Mouse (Mus musculus) limb, embryonic 10.5 days (tissue): ENCODE data around the gene Dnmt3c. TPM values are rescaled to one million over a fixed set of nuclear protein-coding genes. Genes with fewer than 3 reads are reported as not detected.
A peak's percentile ranks its signal among the peaks of the same experiment; 100 is the strongest.
"Not testable (repeated sequence)": the region's sequence is repeated elsewhere in the genome, so short reads cannot be mapped to it uniquely, and the experiment has no call there.

ENCODE experiments used
- DNase-seq: peaks from one replicate; pipeline ENCODE4 v3.0.0-alpha.2; 2017; ENCODE audit warnings: low spot score
- H3K27ac ChIP-seq: fragments of 300-500 bp; sonication (generic); 2 replicates; pipeline ENCODE4 v1.5.1; 2016; ENCODE audit warnings: mild to moderate bottlenecking
- H3K27me3 ChIP-seq: fragments of 300-500 bp; sonication (generic); 2 replicates; pipeline ENCODE4 v1.6.1; 2016; ENCODE audit warnings: low read depth, mild to moderate bottlenecking; ENCODE audit not compliant: poor library complexity, severe bottlenecking
- H3K36me3 ChIP-seq: fragments of 300-500 bp; sonication (generic); 2 replicates; pipeline ENCODE4 v1.6.1; 2016; ENCODE audit warnings: mild to moderate bottlenecking, moderate library complexity
- H3K4me1 ChIP-seq: fragments of 300-500 bp; sonication (generic); 2 replicates; pipeline ENCODE4 v1.6.1; 2016
- H3K4me3 ChIP-seq: fragments of 300-500 bp; sonication (generic); 2 replicates; pipeline ENCODE4 v1.5.1; 2016; ENCODE audit warnings: mild to moderate bottlenecking, moderate library complexity
- H3K9me3 ChIP-seq: fragments of 300-500 bp; sonication (generic); replicated peaks from 2 replicates; pipeline ENCODE4 v1.6.1; 2016; ENCODE audit warnings: mild to moderate bottlenecking
- WGBS: fragments of 180-500 bp; shearing (Covaris S2); methylation state at CpG from one replicate; pipeline ENCODE4 v1.1.7; 2016; 5-methylcytosine and 5-hydroxymethylcytosine counted together
- polyA plus RNA-seq: library from polyadenylated mRNA; unstranded; fragments of >200 nt; fragmentation: Nextera tagmentation; extraction: Ambion mirVana; gene quantifications from 2 replicates; pipeline ENCODE4 v1.2.1, GENCODE M21; 2016

Dnmt3c gene
- polyA plus RNA-seq, 1 experiment from 2014 or later, result not detected

DNA sequence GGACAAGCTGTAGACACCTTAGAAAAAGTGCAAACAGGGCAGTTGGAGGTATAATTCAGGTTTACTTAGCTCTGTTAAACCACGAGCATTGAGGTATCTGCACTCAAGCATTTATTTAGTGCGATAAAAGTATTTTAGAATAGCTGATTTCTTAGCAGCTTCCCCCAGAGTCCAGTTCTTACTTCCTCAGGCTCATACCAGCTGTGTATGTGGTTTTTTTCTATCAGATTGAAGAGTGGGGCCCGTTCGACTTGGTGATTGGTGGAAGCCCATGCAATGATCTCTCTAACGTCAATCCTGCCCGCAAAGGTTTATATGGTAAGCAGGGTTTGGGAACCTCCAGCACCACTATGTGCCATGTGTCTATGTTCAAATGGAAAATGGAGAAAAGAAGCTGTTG lies 19.5 kb upstream of the Dnmt3c start:
- Histone ChIP-seq H3K9me3 (no peaks in the 10 kb centered on the region), H3K4me3 (no peak overlapping the region), H3K4me1 (no peaks in the 10 kb centered on the region), H3K36me3 (peaks cover 84% of the 10 kb centered on the region), H3K27me3 (no peaks in the 10 kb centered on the region), H3K27ac (no peak overlapping the region)
- no peak for DNase-seq
- 94% methylated on average over 6 of the region's 6 CpGs for WGBS

DNA sequence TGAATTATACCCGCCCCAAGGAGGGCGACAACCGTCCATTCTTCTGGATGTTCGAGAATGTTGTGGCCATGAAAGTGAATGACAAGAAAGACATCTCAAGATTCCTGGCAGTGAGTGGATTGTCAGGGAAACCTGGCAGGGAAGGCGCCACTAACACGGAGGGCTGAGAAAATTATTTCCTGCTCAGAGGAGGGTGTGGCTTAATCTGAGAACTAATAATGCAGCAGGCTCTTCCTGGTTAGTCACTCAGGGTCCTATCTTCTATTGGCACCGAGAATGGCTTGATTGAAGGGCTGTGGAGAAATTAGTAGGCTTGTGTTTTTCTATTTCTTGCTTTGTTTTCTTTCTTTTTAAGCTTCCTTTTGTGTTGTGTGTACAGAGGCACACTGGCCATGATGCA lies 18.9 kb upstream of the Dnmt3c start:
- Histone ChIP-seq H3K4me1 (no peaks in the 10 kb centered on the region), H3K27me3 (no peaks in the 10 kb centered on the region), H3K9me3 (no peaks in the 10 kb centered on the region), H3K27ac (no peak overlapping the region), H3K36me3 (peaks cover 83% of the 10 kb centered on the region), H3K4me3 (no peak overlapping the region)
- WGBS, result 92% methylated on average over 7 of the region's 7 CpGs
- no peak for DNase-seq

DNA sequence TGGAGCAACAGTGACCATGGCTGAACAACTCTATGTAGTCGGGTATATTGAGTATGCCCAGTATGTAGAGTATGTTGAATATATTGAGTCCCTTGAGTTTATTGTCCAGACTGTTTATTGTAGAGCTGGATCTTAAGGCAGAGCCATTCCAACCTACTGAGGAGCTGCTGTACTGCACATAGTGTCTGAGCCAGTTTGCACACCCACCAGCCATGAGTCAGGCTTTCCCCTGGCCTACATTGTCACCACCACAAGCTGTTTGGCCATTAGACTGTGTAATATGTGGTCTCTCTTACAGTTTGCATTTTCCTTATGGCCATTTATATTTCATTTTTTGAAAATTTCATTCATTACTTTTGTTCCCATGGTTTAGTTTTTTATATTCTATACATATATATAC lies 16.5 kb upstream of the Dnmt3c start:
- Histone ChIP-seq H3K4me3 (no peak overlapping the region), H3K9me3 (no peaks in the 10 kb centered on the region), H3K27me3 (no peaks in the 10 kb centered on the region), H3K36me3 (peaks cover 67% of the 10 kb centered on the region), H3K4me1 (no peaks in the 10 kb centered on the region), H3K27ac (no peak overlapping the region)
- DNase-seq, result no peak
- WGBS, result 88% methylated on average over 1 of the region's 1 CpGs

DNA sequence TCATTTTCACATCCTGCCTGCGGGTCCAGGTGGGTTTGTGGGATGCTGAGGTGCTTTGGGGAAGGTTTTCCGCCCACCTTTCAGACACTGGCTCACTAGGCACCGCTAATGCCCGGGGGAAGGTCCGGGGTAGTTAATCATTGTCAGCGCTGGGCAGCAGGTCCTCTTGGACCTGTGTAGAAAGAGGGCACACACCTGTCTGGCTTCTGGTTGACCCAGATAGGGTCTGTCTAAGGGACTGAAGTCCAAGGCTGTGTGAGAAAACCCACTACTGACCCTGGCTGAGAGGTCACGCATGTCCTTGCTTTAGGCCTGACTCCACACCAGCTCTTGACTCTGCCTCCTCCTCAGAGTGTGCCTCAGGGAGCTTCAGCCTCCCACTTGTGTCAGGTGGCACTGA lies 3.0 kb upstream of the Dnmt3c start:
- WGBS, result 88% methylated on average over 7 of the region's 7 CpGs
- not testable (repeated sequence) for DNase-seq, H3K4me1 ChIP-seq, H3K27ac ChIP-seq, H3K4me3 ChIP-seq, H3K27me3 ChIP-seq, H3K36me3 ChIP-seq, H3K9me3 ChIP-seq

DNA sequence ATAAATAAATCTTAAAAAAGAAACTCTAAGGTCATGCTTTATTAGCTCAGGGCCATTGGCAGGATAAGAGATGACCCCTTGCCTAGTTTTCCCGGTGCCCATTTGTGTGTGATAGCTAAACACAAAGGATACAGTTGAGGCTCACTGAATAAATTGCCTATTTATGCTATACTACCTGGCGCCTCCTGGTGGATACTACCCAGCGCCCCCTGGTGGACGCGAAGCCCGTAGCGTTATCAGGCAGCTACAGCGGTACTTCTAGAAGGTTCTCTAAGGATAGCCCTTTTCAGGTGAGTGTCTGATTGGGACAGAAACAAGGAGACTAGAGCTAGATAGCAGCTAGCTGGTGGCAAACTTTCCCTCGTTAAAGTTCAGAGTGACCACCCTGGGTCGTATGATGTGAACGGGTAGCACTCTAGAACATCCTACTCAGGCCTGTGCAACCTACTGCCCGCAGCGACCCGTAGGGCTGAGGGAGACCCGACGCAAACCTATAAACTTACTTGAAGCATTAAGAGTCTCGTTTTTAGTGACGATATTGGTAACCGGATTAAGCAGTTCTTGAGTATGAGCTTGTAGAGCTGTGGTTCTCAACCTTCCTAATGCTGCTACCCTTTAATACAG lies 1.9 kb upstream of the Dnmt3c start:
- no peaks in the 10 kb centered on the region for H3K36me3 ChIP-seq
- H3K27ac ChIP-seq, result no peak overlapping the region
- peak; percentile 60 for DNase-seq
- WGBS, result 64% methylated on average over 19 of the region's 19 CpGs
- no peak overlapping the region for H3K4me3 ChIP-seq
- H3K4me1 ChIP-seq, result no peaks in the 10 kb centered on the region
- H3K9me3 ChIP-seq, result no peaks in the 10 kb centered on the region
- no peaks in the 10 kb centered on the region for H3K27me3 ChIP-seq

DNA sequence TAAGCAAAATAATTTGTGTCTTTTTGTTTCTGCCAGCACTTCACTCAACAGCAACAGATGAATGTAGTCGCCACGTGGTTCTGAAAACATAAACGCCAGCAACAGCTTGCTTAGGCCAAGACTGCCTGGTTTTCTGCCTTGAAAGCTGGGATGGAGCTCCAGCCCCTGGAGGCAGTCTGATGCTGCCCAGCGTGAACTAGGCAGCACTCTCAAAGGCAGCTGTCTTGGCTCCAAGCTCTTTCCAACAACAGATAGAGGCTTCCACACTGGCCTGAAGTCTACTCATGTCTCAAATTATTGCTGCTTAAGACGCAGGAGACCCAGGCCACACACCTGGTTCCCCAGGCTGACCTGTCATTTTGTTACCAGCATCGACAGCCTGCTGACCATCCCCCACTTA lies 6.9 kb downstream of the Dnmt3c start:
- Histone ChIP-seq H3K36me3 (no peaks in the 10 kb centered on the region), H3K4me1 (peaks cover 15% of the 10 kb centered on the region), H3K9me3 (no peaks in the 10 kb centered on the region), H3K4me3 (no peak overlapping the region), H3K27me3 (no peaks in the 10 kb centered on the region), H3K27ac (no peak overlapping the region)
- no peak for DNase-seq
- 43% methylated on average over 6 of the region's 6 CpGs for WGBS

DNA sequence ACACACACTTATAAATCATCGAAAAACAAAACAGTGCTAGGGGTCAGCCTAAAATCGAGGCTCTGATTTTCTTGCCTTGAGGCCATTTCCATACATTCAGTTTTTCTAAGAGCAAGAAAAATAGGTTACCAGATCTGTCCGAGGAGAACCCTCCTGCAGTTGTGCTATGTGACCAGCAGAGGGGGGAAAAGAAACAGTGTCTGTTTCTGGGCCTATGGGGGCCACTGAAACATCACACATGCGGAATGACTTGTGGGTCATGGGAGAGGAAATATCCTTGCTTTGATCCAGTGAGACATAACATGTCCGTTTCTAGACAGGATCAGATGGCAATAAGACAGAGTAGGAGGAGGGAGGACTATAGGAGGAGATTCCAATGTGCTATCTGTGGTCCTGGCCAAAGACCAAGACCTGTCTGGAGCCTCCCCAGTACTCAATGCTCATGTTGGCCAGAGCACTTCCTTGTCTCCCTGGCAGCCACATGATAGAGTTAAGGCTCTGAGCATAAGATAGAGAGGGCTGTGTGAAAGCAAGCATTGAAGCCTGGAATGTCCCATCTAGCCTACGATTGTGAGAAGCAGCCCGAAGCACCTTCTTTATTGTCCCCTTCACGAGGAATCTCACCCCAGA lies 14.4 kb downstream of the Dnmt3c start:
- Histone ChIP-seq H3K9me3 (no peaks in the 10 kb centered on the region), H3K27me3 (no peaks in the 10 kb centered on the region), H3K4me3 (no peak overlapping the region), H3K4me1 (peaks cover 5% of the 10 kb centered on the region; the same call in 1 of the 2 replicates), H3K36me3 (no peaks in the 10 kb centered on the region), H3K27ac (no peak overlapping the region)
- WGBS, result 53% methylated on average over 8 of the region's 8 CpGs
- peak; percentile 34 for DNase-seq

DNA sequence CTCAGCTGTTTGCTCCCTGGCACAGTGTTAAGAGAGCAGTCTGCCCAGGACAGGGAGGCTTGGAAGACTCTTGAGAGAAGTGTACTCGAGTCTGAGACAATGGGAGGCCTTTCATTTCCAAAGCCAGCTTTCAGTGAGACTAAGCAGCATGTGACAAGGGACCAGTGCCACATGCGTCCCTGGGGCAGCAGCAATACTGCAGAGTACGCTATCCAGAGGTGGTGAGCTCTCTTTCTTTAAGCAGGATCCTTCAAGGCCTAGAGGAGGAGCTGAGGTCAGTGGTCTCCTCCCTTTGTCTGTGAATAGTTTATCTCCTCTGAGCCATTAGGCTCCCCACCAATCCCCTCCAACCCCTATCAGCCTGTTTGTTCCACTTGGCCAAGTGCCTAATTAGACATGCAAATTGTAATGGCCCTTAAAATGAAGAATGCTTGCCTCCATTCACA lies 16.2 kb downstream of the Dnmt3c start:
- WGBS, result 63% methylated on average over 3 of the region's 3 CpGs
- H3K9me3 ChIP-seq, result no peaks in the 10 kb centered on the region
- DNase-seq, result no peak
- H3K4me3 ChIP-seq, result no peak overlapping the region
- H3K4me1 ChIP-seq, result no peaks in the 10 kb centered on the region
- no peak overlapping the region for H3K27ac ChIP-seq
- no peaks in the 10 kb centered on the region for H3K27me3 ChIP-seq
- H3K36me3 ChIP-seq, result no peaks in the 10 kb centered on the region

DNA sequence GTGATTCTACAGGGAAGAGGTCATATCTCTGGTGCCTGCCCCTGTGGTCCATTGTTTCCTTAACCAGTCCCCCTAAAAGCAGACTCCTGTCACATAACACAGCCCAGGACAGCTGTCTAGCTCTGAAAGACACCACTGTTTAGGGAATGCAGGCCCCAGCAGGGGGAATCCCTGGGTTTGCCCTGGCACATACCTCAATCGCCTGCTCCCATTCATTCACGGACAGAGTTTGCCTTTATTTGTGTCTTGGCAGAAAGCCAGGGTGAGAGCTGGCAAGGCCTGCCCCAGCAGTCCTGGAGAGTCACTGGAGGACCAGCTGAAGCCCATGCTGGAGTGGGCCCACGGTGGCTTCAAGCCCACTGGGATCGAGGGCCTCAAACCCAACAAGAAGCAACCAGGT lies 16.8 kb downstream of the Dnmt3c start:
- H3K4me1 ChIP-seq, result no peaks in the 10 kb centered on the region
- 68% methylated on average over 4 of the region's 4 CpGs for WGBS
- DNase-seq, result no peak
- no peaks in the 10 kb centered on the region for H3K9me3 ChIP-seq
- H3K27ac ChIP-seq, result no peak overlapping the region
- no peaks in the 10 kb centered on the region for H3K27me3 ChIP-seq
- no peak overlapping the region for H3K4me3 ChIP-seq
- H3K36me3 ChIP-seq, result no peaks in the 10 kb centered on the region

DNA sequence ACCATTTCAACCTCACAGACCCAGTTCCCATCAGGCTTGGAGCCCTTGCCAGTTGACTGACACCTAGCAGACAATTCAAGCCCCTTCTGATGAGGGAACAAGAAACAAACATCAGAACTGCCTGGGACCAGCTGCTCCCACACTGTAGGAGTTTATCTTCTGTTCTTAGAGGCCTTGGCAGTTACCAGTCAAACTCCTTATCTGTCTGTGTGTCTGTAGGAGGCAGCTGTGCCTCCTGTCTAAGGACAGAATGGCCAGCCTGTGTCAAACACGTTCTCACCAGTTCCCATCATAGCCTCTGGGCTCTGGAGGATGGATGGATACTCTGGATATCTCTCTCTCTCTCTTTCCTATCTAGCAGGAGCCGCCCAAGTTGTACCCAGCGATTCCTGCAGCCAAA lies 21.4 kb downstream of the Dnmt3c start:
- H3K9me3 ChIP-seq, H3K4me3 ChIP-seq, H3K36me3 ChIP-seq, DNase-seq, H3K27me3 ChIP-seq, H3K4me1 ChIP-seq, H3K27ac ChIP-seq: not testable (repeated sequence)
- 79% methylated on average over 3 of the region's 3 CpGs for WGBS

DNA sequence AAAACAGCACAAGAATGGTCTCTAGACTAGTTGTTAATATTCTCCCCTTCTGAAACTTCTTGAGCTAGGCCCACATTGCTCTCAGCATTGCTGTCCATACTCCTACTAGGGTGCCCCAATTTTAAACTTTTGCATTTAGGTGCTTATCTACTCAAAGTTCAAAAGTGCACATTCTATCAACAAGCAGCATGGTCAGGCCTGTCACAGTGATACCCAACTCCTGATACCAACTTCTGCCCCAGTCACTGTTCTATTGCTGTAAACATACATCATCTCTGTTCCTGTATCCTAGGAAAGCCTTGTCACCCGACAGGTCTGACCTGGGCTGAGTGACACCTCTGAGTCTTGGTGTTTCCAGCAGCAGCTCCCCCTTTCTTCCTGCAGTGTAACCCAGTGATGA lies 26.6 kb downstream of the Dnmt3c start:
- H3K36me3 ChIP-seq, result no peaks in the 10 kb centered on the region
- no peak for DNase-seq
- no peak overlapping the region for H3K27ac ChIP-seq
- no peaks in the 10 kb centered on the region for H3K9me3 ChIP-seq
- no peaks in the 10 kb centered on the region for H3K4me1 ChIP-seq
- WGBS, result 74% methylated on average over 1 of the region's 1 CpGs
- H3K27me3 ChIP-seq, result no peaks in the 10 kb centered on the region
- H3K4me3 ChIP-seq, result no peak overlapping the region

DNA sequence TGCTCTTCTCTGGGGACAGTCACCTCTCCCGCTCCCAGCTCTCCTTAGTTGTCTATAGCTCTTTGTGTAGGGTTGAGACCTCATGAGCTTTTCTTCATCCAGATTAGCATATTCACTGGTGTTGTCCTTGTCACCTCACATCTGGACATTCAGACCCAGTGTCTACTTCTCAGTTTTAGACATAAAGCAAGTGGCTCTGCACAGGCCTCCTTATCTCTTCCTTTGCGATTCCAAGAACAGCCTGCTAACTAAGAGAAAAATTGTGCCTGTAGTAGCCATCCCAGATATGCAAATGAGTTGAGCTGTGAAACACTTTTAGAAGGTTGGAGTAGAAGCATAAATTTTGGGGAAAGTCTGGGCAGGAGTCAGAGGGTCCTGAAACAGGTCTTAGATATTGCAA lies 28.0 kb downstream of the Dnmt3c start:
- H3K4me3 ChIP-seq, result no peak overlapping the region
- 96% methylated on average over 2 of the region's 2 CpGs for WGBS
- H3K4me1 ChIP-seq, result no peaks in the 10 kb centered on the region
- H3K36me3 ChIP-seq, result no peaks in the 10 kb centered on the region
- H3K9me3 ChIP-seq, result no peaks in the 10 kb centered on the region
- H3K27me3 ChIP-seq, result no peaks in the 10 kb centered on the region
- no peak for DNase-seq
- no peak overlapping the region for H3K27ac ChIP-seq

DNA sequence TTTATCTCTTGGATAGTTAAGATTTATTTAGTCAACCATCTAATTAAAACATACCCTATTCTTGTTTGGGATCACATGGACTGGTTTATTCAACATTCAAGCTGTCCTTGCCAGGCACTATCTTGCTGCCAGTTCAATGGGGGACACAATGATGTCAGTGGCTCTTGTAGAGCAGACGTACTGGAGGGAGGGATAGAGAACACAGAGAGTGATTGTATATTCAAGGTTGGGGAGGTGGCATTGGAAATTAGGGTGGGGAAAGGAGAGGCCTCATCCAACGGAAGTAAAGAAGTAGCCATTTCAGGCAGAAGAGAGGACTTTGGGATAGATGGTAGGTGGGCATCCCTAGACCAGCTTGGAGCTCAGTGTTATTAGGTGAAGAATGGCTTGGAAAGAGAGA lies 28.4 kb downstream of the Dnmt3c start:
- Histone ChIP-seq H3K27ac (no peak overlapping the region), H3K4me1 (no peaks in the 10 kb centered on the region), H3K4me3 (no peak overlapping the region), H3K27me3 (no peaks in the 10 kb centered on the region), H3K9me3 (no peaks in the 10 kb centered on the region), H3K36me3 (no peaks in the 10 kb centered on the region)
- no peak for DNase-seq
- WGBS, result 89% methylated on average over 2 of the region's 2 CpGs

DNA sequence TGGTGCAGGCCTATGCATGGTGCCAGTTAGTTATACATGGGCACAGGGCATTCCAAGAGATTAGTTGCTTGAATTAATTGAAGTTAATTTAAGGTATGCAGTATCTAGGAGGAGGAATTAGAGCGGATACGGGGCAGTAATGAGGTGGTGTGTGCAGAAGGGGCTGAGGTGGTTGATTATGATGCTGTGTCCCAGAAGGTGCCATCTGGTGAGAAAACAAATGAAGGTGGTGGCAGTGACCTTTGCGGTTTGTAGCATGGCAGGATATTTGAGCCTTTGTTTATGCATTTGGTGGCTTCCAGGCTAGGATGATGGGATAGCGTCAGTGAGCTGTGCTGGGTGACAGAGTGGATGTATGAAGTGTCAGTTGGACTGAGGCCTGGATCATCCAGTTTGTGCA lies 28.8 kb downstream of the Dnmt3c start:
- WGBS, result 94% methylated on average over 4 of the region's 4 CpGs
- Histone ChIP-seq H3K27me3 (no peaks in the 10 kb centered on the region), H3K27ac (no peak overlapping the region), H3K9me3 (no peaks in the 10 kb centered on the region), H3K36me3 (no peaks in the 10 kb centered on the region), H3K4me1 (no peaks in the 10 kb centered on the region), H3K4me3 (no peak overlapping the region)
- DNase-seq, result no peak
